Mouse (Mus musculus): ENCODE data around the gene Mtch2. TPM values are rescaled to one million over a fixed set of nuclear protein-coding genes. Genes with fewer than 3 reads are reported as not detected.

Gene Mtch2
- total RNA-seq, 1 experiment = 162 TPM

DNA sequence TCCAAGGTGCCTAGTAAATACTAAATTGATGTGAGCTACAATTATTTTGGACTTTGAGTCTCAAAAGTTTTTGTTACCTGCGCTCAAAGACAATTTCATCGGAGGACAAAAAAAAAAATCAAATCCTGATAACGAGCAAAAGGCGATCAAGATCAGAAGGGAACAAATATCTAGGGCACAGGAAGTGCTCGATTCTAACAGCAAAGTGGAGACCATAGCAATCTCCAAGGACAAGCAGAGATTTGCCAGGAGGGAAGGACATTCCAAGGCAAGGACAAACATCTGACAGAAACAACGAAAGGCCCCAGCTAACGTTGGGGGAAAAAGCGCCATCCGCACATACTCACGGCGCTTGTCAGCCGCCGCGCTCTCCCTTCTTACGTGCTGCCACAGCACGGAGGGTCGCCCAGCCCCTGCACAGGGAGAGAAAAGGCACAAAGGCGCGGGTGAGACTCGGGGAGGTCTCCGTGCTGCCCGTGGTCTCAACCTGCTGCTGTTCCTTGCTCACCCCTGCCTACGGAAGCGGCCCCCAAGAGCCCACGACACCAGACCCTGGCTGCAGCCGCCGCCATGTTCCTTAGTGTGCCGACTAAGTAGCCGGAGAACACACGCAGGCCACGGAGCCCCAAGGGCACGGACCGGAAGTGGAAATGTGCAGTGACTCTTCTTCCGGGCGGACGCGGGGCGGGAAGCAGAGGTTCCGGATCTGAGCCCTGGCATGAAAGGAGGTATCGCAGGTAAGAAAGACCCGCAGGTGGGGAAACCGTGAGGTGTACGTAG, 57.3 kb downstream of the Mtch2 start, which contains the start of the genes Kbtbd4 and Ndufs3:
Kbtbd4 (plus strand) TSS at position 665 of the 780 bp plus-strand sequence.
Ndufs3 (minus strand) TSS at position 752 of the 780 bp plus-strand sequence.
- peak within 1 kb of the TSS; percentile 94 for H3K9ac ChIP-seq (ENCODE audit: insufficient read depth, low read depth, low read length, poor library complexity, severe bottlenecking)
- H3K27ac ChIP-seq (ENCODE audit: insufficient read depth, low read depth, low read length, poor library complexity, severe bottlenecking) = peak within 1 kb of the TSS; percentile 16
- 0 out of 4 replicates have a peak, but pooled peaks cover 0 to 2% of the 10 kb centered on the region in 2 experiments for H3K4me1 ChIP-seq (ENCODE audit: control insufficient read depth in 2 of 2, insufficient read depth in 2 of 2, low read length in 2 of 2, poor library complexity in 1 of 2)
- TF ChIP-seq ZC3H11A (IDR thresholded peaks at IDR 0.05; ENCODE audit: borderline replicate concordance, low read depth, low read length) (no peak), HCFC1 (IDR thresholded peaks at IDR 0.05; ENCODE audit: borderline replicate concordance, insufficient read depth, low read length) (peak; percentile 89), CHD2 (IDR thresholded peaks at IDR 0.05; ENCODE audit: low read depth, low read length) (no peak), ZNF384 (IDR thresholded peaks at IDR 0.05; ENCODE audit: low read depth, low read length) (peak; percentile 30; the same call in 1 of the 2 replicates)
- peak; percentile 88 for DNase-seq (ENCODE audit: low read depth, low spot score)
- H3K9me3 ChIP-seq (ENCODE audit: control insufficient read depth, insufficient read depth, low read depth, low read length) = no peaks in the 10 kb centered on the region
- in situ Hi-C loops (cut with MboI; ENCODE audit: low sequenced_read_pairs in 2 of 2, unreplicated experiment in 2 of 2) = no loop called here
- peak within 1 kb of the TSS; percentile 86 to 90 for H3K4me3 ChIP-seq (ENCODE audit: insufficient read depth in 1 of 2, low read depth in 1 of 2, low read length in 2 of 2, poor library complexity in 1 of 2, severe bottlenecking in 1 of 2)
- H3K36me3 ChIP-seq (ENCODE audit: control insufficient read depth, insufficient read depth, low read length, poor library complexity, severe bottlenecking) = peaks cover 17% of the 10 kb centered on the region

GRCm38 (mm10) chr2:90904856-90905224, 57.9 kb downstream of the Mtch2 start:
- H3K4me1 ChIP-seq (ENCODE audit: control insufficient read depth in 2 of 2, insufficient read depth in 2 of 2, low read length in 2 of 2, poor library complexity in 1 of 2) = 0 out of 4 replicates have a peak, but pooled peaks cover 0 to 2% of the 10 kb centered on the region in 2 experiments
- peak overlapping the region; percentile 86 for H3K9ac ChIP-seq (ENCODE audit: insufficient read depth, low read depth, low read length, poor library complexity, severe bottlenecking)
- H3K9me3 ChIP-seq (ENCODE audit: control insufficient read depth, insufficient read depth, low read depth, low read length) = no peaks in the 10 kb centered on the region
- DNase-seq (ENCODE audit: low read depth, low spot score) = peak; percentile 46
- in situ Hi-C loops (cut with MboI; ENCODE audit: low sequenced_read_pairs in 2 of 2, unreplicated experiment in 2 of 2) = no loop called here
- peak overlapping the region; percentile 86 to 90 for H3K4me3 ChIP-seq (ENCODE audit: insufficient read depth in 1 of 2, low read depth in 1 of 2, low read length in 2 of 2, poor library complexity in 1 of 2, severe bottlenecking in 1 of 2)
- peaks cover 23% of the 10 kb centered on the region for H3K36me3 ChIP-seq (ENCODE audit: control insufficient read depth, insufficient read depth, low read length, poor library complexity, severe bottlenecking)
- no peak overlapping the region for H3K27ac ChIP-seq (ENCODE audit: insufficient read depth, low read depth, low read length, poor library complexity, severe bottlenecking)
- TF ChIP-seq MAFK (IDR thresholded peaks at IDR 0.05; ENCODE audit: insufficient read depth, low read depth, low read length) = no peak
- TF ChIP-seq ZNF384 (IDR thresholded peaks at IDR 0.05; ENCODE audit: low read depth, low read length) = no peak
- TF ChIP-seq CHD2 (IDR thresholded peaks at IDR 0.05; ENCODE audit: low read depth, low read length) = no peak
- TF ChIP-seq ZC3H11A (IDR thresholded peaks at IDR 0.05; ENCODE audit: borderline replicate concordance, low read depth, low read length) = no peak
- no peak for TF ChIP-seq HCFC1 (IDR thresholded peaks at IDR 0.05; ENCODE audit: borderline replicate concordance, insufficient read depth, low read length)

DNA sequence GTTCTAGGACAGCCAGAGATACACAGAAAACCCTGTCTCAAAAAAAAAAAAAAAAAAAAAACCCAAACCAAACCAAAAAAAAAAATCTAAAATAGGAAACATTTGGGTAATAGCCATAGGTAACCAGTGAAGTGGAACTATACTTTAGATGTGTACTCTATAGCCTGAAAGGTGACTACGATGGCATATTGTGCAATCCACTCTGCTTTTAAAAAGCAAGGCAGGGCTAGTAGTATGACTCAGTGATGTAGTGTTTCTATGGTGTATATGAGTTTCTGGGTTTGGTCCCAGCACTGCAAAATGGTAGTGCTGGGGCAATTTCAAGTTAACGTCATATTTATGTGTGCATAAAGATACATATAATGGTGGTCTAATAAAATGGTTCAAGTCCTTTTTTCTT, 59.8 kb downstream of the Mtch2 start:
- in situ Hi-C loops (cut with MboI; ENCODE audit: low sequenced_read_pairs in 2 of 2, unreplicated experiment in 2 of 2) = no loop called here
- H3K4me3 ChIP-seq (ENCODE audit: insufficient read depth in 1 of 2, low read depth in 1 of 2, low read length in 2 of 2, poor library complexity in 1 of 2, severe bottlenecking in 1 of 2) = no peak overlapping the region
- 0 out of 4 replicates have a peak, but pooled peaks cover 0 to 2% of the 10 kb centered on the region in 2 experiments for H3K4me1 ChIP-seq (ENCODE audit: control insufficient read depth in 2 of 2, insufficient read depth in 2 of 2, low read length in 2 of 2, poor library complexity in 1 of 2)
- H3K9me3 ChIP-seq (ENCODE audit: control insufficient read depth, insufficient read depth, low read depth, low read length) = no peaks in the 10 kb centered on the region
- DNase-seq (ENCODE audit: low read depth, low spot score) = no peak
- H3K36me3 ChIP-seq (ENCODE audit: control insufficient read depth, insufficient read depth, low read length, poor library complexity, severe bottlenecking) = peaks cover 22% of the 10 kb centered on the region
- no peak overlapping the region for H3K27ac ChIP-seq (ENCODE audit: insufficient read depth, low read depth, low read length, poor library complexity, severe bottlenecking)
- H3K9ac ChIP-seq (ENCODE audit: insufficient read depth, low read depth, low read length, poor library complexity, severe bottlenecking) = no peak overlapping the region
- TF ChIP-seq MAFK (IDR thresholded peaks at IDR 0.05; ENCODE audit: insufficient read depth, low read depth, low read length) = no peak
- no peak for TF ChIP-seq ZC3H11A (IDR thresholded peaks at IDR 0.05; ENCODE audit: borderline replicate concordance, low read depth, low read length)
- TF ChIP-seq HCFC1 (IDR thresholded peaks at IDR 0.05; ENCODE audit: borderline replicate concordance, insufficient read depth, low read length) = no peak
- TF ChIP-seq ZNF384 (IDR thresholded peaks at IDR 0.05; ENCODE audit: low read depth, low read length) = no peak
- no peak for TF ChIP-seq CHD2 (IDR thresholded peaks at IDR 0.05; ENCODE audit: low read depth, low read length)

GRCm38 (mm10) chr2:90910861-90911260, 63.9 kb downstream of the Mtch2 start:
- no peak overlapping the region for H3K9ac ChIP-seq (ENCODE audit: insufficient read depth, low read depth, low read length, poor library complexity, severe bottlenecking)
- no peak overlapping the region for H3K4me3 ChIP-seq (ENCODE audit: insufficient read depth in 1 of 2, low read depth in 1 of 2, low read length in 2 of 2, poor library complexity in 1 of 2, severe bottlenecking in 1 of 2)
- DNase-seq (ENCODE audit: low read depth, low spot score) = no peak
- no peaks in the 10 kb centered on the region for H3K9me3 ChIP-seq (ENCODE audit: control insufficient read depth, insufficient read depth, low read depth, low read length)
- TF ChIP-seq HCFC1 (IDR thresholded peaks at IDR 0.05; ENCODE audit: borderline replicate concordance, insufficient read depth, low read length) = no peak
- no peak for TF ChIP-seq ZC3H11A (IDR thresholded peaks at IDR 0.05; ENCODE audit: borderline replicate concordance, low read depth, low read length)
- no peak for TF ChIP-seq ZNF384 (IDR thresholded peaks at IDR 0.05; ENCODE audit: low read depth, low read length)
- TF ChIP-seq MAFK (IDR thresholded peaks at IDR 0.05; ENCODE audit: insufficient read depth, low read depth, low read length) = no peak
- TF ChIP-seq CHD2 (IDR thresholded peaks at IDR 0.05; ENCODE audit: low read depth, low read length) = no peak
- H3K36me3 ChIP-seq (ENCODE audit: control insufficient read depth, insufficient read depth, low read length, poor library complexity, severe bottlenecking) = peaks cover 18% of the 10 kb centered on the region
- no peak overlapping the region for H3K27ac ChIP-seq (ENCODE audit: insufficient read depth, low read depth, low read length, poor library complexity, severe bottlenecking)
- H3K4me1 ChIP-seq (ENCODE audit: control insufficient read depth in 2 of 2, insufficient read depth in 2 of 2, low read length in 2 of 2, poor library complexity in 1 of 2) = no peaks in the 10 kb centered on the region
- in situ Hi-C loops (cut with MboI; ENCODE audit: low sequenced_read_pairs in 2 of 2, unreplicated experiment in 2 of 2) = no loop called here
